Mouse (Mus musculus) liver, postnatal 0 days (tissue): ENCODE results near the gene Szrd1.

ENCODE experiments used
- CTCF ChIP-seq: sonication (generic); IDR thresholded peaks from 2 replicates; pipeline ENCODE4 v1.5.1; 2016; ENCODE audit warnings: antibody characterized with exemption, low read depth
- EP300 ChIP-seq: IDR thresholded peaks from 2 replicates; pipeline ENCODE4 v1.6.1; 2016; ENCODE audit warnings: antibody characterized with exemption, low read depth, mild to moderate bottlenecking

- TF ChIP-seq CTCF (no peak), EP300 (no peak)
These were observed 75.4 kb downstream of the Szrd1 start for GRCm38 (mm10) chr4:141064104-141064659.
